Mouse (Mus musculus): ENCODE data around the gene Cd40.

The Cd40 gene

DNA sequence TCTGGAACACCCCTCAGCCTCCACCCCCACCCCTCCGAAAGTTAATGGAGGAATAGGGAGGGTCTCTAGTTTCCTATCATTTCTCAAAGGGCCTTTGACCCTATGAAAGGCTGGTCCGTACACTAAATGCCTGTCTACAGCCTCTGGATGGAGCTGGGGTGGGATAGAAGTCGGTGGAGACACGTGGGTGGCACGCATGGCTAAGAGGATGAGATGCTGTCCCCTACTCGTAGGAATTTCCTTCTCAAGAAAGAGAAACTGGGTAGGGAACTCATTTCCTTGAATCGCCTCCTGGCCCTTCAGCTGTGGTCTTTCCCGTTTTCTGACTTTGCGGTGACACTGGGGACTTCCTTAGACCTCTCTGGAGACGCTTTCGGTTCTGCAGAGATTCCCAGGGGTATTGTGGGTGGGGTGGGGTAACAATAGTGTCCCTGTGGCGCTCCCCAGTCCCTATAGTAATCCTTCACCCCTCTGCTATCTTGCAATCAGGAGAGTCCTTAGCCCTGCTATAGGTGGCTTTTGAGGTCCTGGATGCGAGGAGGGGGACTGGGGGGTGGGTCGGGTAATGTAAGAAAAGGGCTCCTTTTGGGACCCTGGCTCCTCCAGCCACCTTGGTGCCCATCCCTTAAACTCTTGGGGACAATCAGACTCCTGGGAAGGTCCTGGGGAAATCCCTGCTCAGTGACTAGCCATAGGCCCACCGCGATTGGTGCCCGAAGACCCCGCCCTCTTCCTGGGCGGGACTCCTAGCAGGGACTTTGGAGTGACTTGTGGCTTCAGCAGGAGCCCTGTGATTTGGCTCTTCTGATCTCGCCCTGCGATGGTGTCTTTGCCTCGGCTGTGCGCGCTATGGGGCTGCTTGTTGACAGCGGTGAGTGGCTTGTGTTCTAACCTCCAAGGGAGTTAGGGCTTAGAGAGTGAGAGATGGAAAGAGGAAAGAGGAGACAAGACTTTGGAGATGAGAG, at the start of gene Cd40:
TSS of gene Cd40 (plus strand) at position 740 of the 965 bp plus-strand sequence.
- peak; percentile 55 to 77 for DNase-seq (ENCODE audit: low spot score in 2 of 2)

DNA sequence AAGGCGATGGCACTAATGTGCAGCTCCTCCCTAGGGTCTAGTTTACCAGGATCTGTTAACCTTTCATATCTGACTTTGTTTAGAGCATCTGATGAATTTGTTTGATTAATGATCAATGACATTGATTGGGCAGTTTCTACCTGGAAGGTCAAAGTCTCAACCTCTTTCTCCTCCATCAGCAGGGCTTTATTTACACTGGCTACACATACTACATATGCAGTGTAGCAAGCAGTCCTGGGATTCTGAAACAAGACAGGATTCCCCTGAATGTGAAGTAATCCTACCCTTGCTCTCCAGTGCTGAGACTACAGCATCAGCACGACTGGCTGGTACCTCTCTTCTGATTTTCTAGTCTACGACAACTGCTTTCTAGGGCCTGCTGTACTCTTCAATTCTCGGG, 48.6 kb upstream of the Cd40 start:
- DNase-seq (ENCODE audit: low spot score in 2 of 2): no peak

DNA sequence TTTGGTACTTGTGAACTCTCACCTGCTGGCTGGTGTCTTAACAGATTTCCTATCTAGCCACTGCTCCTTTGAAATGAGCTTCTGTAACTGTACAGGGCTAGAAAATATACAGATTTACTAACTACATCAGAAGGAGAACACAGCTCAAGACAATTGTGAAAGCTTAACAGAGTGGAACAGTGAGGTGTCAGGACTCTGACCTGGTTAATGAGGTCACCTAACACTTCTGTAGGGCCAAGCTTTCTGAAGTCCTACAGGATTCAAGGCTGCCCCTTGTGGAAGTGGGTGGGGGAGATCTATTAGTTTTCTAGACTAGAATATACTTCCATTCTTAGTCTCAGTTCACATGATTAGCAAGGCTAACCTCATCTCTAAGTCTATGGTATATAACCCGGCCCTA, 47.4 kb upstream of the Cd40 start:
- DNase-seq (ENCODE audit: low spot score in 2 of 2): no peak

DNA sequence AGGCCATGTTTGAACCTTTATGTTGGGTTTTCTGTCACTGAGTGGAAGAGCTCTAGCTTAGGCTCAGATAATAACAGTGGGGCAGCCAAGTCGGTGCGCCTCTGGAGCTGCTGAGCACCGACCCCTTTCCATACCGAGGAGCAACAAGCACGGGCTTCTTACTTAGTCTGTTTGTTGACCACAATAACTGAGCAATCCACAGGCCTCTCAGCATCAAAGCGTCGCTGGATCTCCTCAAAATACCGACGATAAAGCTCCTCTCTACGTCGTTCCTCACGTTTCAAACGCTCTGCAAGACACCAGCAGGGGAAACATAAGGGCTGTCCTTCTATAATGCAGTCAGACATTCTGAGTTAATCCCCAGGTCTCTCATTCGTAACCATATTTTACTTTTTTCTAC, 46.3 kb upstream of the Cd40 start:
- no peak for DNase-seq (ENCODE audit: low spot score in 2 of 2)

DNA sequence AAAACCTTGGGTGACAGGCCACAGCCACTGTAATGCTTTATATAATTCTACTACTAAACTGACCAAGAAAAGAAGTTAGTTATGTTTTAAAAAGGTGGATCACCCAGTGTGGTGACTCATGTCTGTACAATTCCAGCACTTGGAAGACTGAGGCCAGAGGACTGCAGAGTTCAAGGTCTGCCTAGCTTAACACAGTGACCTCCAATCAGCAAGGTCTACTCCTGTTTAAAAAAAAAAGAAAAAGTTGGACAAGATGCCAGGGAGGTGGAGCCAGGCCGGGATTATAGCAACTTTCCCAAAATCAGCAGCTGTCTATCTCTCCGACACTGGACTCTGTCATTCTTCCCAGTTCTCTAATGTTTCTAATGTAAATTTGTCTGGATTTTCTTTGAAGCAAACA, 45.8 kb upstream of the Cd40 start:
- no peak for DNase-seq (ENCODE audit: low spot score in 2 of 2)

DNA sequence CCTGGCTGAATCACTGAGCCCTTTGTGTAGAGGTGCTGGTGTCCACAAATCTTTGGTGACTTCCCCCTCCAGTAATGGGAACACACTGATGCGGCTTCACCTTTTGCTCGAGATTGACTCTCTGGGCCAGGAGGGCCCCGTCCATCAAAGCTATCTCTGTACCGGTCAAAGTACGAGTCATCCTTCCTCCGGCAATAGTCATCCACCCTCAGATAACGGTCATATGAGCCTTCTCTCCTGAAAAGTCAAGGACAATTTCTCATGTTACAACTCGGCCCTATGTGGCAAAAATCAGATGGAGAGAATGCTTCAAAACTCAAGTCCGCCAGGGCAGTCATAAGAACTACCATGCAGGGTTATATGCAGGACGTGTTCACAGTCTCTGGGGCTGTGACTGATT, 45.1 kb upstream of the Cd40 start:
- no peak for DNase-seq (ENCODE audit: low spot score in 2 of 2)

DNA sequence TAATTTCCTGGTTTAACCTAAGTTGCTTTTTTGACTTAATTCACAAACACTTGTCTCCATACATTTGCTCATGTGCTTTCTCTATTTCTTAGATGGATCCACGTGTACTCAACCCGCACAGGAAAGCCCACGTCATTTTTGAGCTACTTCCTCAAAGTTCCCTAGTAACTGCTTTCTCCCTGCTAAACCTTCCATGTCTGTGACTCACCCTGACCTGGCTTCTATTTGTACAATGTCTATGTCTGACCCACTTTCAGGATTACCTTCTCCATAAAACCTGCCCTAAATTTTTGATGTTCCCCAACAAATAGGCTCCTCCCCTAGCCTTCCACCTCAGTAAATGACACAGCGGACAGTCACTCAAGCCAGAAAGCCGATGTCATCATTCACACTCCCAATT, 40.5 kb upstream of the Cd40 start:
- DNase-seq (ENCODE audit: low spot score in 2 of 2): no peak

DNA sequence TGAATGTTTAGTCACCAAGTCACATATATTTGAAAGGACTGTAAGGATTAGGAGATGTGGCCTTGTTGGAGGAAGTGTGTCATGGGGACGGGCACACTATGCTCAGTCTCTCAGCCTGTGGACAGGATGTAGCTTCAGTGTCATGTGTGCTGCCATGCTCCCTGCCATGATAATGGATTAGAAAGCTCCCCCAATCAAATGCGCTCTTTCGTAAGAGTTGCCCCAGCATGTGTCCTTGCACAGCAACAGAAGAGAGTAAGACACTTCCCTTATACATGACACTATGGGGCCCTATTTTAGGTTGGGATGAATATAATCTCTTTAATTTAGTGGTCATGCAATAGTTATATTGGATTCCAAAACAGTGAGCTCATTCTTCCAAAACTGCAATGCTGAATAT, 34.9 kb upstream of the Cd40 start:
- DNase-seq (ENCODE audit: low spot score in 2 of 2): no peak

DNA sequence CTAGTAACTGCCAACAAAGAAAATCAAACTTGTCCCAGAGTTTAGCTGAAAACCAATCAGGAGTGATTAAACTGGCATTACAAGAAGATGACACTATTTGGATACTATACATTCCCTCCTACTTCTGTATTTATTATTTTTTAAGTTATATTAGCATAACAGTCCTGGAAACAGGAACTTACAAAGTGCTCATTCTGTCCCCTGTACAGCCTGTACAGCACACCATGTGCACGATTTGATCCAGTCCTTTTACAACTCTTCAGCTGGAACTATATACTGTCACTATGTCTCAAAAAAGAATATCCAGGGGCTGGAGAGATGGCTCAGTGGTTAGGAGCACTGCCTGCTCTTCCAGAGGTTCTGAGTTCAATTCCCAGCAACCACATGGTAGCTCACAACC, 28.3 kb upstream of the Cd40 start:
- no peak for DNase-seq (ENCODE audit: low spot score in 2 of 2)

DNA sequence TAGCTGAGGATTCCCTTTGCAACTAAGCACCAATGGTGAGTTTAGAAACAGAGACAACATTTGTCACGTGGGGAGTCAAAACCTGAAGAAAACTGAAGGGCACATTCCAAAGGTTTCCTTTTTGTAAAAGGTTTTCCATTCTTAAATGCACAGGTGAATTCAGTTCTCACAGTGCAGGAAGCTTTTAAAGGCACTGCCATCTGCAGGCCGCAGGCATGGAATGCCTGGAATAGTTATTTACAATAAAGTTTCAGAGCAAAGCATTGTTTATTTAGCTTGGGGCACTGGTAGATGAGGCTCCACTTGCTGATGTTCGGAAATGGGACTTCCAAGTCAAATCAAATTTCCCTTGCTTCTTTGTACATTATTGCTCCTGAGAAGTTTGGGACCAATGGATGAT, 22.9 kb upstream of the Cd40 start:
- no peak for DNase-seq (ENCODE audit: low spot score in 2 of 2)

DNA sequence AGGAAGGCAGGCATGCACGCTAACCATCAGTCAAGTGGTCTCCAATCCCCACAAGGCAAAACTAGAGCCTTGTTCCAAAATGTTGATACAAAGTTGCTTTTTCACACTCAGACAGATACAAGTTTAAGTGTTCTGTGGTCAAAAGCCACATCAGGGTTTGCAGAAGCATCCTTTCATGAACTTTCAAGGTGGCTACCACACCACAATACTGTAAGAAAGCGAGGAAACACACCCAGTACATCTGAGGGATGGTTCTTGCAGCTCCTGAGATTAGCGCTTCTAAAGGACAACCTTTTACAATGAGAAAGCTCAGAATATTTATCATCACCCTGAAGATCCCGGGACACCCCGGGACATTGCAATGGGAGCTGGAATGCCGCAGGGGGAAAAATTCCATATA, 22.1 kb upstream of the Cd40 start:
- no peak for DNase-seq (ENCODE audit: low spot score in 2 of 2)

DNA sequence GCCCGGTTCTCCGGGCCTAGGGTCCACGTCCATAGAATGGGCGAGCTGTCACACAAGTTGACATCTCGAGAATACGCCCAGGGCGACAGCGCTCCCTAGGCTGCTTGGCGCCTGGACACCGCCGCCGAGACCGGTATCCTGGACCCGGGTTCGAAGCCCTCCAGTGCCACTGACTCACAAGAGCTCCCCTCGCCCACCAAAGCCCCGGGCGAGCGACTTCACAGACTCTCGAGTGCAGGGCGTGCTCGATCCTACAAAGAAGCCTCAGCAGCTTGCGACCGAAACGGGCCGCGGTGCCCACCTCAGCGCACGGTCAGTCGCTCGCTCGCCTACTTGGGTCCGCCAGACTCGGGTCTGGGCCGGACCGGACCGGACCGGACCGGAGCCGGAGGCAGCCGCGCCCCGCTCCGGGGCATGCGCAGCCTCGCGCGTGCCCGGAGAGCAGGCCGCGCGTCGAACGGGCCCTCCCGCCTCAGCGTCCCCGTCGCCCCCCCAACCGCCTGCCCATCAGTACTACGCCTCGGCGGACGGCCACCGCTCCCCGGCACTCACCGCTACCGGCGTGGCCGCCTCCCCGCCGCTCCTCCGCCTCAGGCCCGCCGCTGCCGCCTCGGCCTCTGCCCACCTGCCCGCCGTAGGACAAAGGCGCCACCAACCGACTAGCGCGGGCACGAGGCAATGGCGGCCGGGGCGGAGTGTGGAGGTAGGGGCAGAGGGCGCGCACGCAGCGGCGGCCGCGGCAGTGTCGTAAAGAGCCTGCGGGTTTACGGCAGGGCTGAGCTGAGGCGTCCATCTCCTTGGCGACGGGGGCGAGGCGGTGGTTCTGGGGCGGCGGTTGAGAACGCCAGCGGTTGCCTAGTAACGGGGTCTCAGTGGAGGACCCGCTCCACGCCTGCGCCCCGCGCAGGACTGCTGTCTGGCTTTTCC, 21.0 kb upstream of the Cd40 start, which contains the start of gene Ncoa5:
TSS of gene Ncoa5 (minus strand) at position 737 of the 927 bp plus-strand sequence.
- peak; percentile 96 to 98 for DNase-seq (ENCODE audit: low spot score in 2 of 2)

DNA sequence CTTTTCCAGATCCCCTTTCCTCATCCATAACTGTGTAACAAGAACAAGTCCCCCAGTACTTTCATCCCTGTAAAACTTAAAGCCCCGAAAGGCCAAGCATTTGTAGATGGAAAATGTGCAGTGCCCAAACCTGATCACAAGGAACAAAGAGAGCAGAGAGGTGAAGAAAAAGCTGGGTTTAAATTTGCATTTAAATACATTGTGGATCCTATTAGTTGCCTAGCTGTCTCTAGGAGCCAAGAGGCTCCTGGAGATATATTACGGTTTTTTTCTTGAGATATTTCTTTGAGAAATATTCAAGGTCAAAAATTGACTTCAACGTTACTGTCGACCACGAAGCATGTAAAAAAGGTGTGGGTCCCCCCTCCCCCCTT, 20.4 kb upstream of the Cd40 start:
- DNase-seq (ENCODE audit: low spot score in 2 of 2): no peak

DNA sequence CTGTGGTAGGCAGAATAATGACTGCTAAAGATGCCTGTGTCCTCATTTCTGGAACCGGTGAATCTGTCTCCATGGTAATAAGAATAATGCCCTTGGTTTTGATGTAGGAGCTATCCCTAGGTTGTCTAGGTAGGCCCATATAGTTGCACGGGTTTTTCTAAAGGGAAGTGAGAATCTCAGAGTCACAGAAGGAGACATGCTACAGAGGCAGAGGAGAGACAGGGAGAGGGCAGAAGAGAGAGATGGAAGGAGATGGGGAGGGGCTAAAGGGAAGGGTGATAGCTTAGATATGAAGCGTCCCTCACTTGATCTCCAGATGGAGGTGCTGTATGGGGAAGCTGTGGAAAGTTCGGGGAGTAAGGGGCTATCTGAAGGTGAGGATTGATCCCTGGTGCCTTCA, 18.0 kb upstream of the Cd40 start:
- no peak for DNase-seq (ENCODE audit: low spot score in 2 of 2)

DNA sequence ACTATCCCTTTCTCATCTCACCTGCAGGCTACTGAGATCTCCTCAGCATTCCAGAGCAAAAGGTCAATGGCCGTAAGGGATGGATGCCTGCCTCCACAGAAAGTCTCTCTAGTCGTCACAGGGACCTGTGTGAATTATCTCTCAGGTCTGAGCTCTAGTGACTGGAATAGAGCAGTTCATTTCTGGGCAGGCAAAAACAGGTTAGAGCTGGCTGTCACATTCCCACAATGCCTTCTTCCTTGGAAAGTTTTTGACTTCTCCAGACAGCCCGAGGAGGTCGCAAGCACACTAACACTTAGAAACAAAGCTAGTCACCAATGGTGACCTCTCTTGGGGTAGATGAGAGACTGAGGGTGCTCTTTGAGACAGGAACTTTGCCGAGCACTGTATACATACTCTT, 13.3 kb upstream of the Cd40 start:
- DNase-seq (ENCODE audit: low spot score in 2 of 2): no peak

DNA sequence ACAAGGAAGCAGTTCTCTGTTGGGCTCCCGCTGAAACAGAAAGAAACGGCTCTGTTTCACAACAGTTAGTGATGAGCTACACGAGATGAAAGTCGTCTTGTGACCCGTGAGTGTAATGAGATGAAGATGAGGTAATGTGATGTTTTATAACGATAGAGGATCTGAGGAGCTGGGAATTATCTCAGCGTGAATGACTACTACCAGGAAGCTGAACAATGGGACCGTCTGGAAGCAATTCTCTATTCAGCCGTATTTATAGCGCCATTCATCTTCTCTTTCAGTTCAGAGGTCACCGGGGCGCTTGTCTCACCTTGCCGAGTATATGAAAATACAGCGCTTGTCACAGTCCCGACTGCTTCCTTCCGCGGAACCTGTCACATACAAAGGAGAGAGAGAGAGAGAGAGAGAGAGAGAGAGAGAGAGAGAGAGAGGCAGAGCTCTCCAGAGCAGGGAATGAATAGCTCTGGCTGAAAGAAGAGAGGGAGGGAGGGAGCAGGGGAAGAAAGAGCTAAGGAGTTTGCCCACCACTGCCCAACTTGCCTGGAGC, 12.3 kb upstream of the Cd40 start:
- DNase-seq (ENCODE audit: low spot score in 2 of 2): no peak

DNA sequence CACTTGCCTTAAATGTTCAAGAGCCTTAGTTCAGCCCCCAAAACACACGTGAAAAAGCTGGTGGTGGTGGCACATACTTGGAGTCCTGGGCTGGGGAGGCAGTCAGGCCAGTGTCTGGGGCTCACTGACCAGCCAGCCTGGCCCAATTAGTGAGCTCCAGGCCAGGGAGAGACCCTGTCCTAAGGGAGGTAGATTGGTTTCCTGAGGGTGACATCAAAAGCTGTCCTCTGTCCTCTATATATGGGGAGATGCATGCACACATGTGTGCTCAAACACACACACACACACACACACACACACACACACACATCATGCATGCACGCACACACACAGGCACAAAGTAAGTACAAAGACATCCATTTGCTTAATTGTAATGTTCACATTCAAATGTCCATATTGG, 11.7 kb upstream of the Cd40 start:
- DNase-seq (ENCODE audit: low spot score in 2 of 2): no peak

DNA sequence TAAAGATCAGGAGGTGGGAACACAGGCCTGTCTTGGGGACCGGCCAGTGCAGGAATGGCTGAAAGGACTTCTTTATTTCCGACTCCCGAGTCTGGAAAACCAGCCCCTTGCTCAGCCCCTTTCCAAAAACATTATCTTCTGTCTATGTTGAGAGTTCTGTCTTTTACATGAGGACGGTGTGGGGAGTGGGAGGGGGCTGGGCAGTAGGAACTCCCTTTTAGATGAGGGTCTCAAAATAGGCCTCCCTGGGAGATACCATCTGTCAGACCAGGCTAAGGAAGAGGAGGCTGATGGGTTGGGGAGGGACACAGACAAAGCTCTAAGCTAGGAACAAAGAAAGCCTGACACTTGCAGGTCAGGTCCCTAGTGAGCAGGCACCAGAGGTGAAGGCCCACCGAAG, 6.4 kb upstream of the Cd40 start:
- no peak for DNase-seq (ENCODE audit: low spot score in 2 of 2)

DNA sequence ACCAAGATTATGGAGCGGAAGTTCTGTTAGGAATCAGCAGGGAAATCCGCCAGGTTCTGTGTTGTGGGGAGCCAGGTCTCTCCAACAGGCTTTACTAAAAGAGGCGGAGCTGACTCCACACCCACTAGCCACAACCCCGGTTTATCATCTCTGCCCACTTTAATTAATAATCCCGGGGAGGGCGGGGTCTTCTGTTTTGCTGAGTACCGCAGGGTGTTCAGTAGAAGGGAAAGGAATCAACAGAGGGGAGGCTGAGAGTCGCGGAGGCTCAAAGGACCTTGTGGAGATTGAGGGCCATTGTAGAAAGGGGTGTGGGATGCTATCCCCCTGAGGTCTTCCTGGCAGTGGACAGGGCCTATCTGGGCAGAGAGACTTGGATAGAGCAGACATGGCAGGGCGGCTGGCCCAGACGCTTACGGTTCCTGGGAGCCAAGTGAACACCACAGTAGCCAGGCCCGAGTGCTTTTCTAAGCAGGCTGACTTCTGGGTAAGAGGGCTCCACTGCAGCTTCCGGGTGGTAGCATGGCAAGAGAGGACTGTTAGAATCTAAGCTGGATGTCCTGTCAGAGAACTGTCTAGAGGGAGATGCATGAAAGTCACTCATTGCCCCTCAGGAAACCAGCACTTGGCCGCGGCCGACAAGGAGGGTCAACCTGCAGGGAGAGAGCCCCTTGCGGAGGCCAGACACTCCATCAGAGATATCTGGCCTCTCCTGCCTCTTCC, 4.4 kb upstream of the Cd40 start:
- DNase-seq (ENCODE audit: low spot score in 2 of 2): no peak

DNA sequence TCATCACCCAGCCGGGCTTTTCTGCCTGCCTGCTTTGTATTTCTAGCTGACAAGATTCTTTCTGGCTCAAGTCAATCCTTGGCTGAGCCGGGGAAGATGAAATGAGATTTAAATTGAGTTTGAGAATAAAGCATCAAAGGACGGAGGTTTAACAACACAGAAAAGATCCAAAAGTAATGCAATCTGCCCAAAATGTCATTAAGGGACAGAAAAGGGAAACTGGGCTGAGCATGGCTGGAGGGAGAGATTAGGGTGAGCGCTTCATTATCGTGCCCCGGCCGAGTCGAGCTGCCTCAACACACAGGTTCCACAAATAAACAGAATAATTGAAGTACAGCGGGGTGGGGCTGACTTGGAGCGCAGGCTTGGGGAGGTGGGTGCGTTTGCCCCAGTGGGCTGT, 3.9 kb upstream of the Cd40 start:
- DNase-seq (ENCODE audit: low spot score in 2 of 2): no peak

DNA sequence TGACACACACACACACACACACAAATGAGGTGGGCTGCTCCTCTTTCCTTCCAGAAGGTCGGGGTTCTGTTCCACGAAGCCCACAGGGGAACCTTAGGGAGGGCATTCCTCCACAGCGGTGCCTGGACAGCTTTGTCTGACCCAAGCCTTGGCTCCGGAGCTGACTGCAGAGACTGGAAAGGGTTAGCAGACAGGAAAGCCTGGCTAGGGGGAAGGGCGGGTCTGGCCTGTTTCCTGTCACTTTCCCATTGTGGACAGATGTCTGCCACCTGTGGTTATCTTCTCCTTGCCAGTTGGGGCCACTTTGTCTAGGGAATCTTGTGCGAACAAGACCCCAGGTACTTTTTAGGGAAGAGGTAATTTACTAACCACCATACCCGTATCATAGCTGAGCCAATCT, 478 bp downstream of the Cd40 start:
- DNase-seq (ENCODE audit: low spot score in 2 of 2): no peak
